Mouse (Mus musculus) hindbrain, embryonic 16.5 days (tissue): Measurements from ENCODE around the gene Ppp2r5d. TPM values are rescaled to one million over a fixed set of nuclear protein-coding genes. Genes with fewer than 3 reads are reported as not detected.

Experiments
- ATAC-seq: fragments of 200-750 bp; cut with Nextera tagmentation; 2 replicates; pipeline ENCODE4 v1.8.0; 2017; ENCODE audit warnings: moderate TSS enrichment, moderate library complexity
- H3K27ac ChIP-seq: fragments of 300-500 bp; sonication (generic); 2 replicates; pipeline ENCODE4 v1.5.1; 2014; ENCODE audit warnings: low read depth, mild to moderate bottlenecking, control low read depth, low read length, moderate library complexity
- H3K27me3 ChIP-seq: fragments of 300-500 bp; sonication (generic); replicated peaks from 2 replicates; pipeline ENCODE4 v1.6.1; 2014; ENCODE audit warnings: low read length; ENCODE audit not compliant: control insufficient read depth, insufficient read depth
- H3K36me3 ChIP-seq: fragments of 300-500 bp; sonication (generic); 2 replicates; pipeline ENCODE4 v1.6.1; 2014; ENCODE audit warnings: mild to moderate bottlenecking, low read length, moderate library complexity, mixed read lengths; ENCODE audit not compliant: control insufficient read depth, insufficient read depth
- H3K4me1 ChIP-seq: fragments of 300-500 bp; sonication (generic); 2 replicates; pipeline ENCODE4 v1.6.1; 2014; ENCODE audit warnings: low read depth, low read length; ENCODE audit not compliant: control insufficient read depth, insufficient read depth
- H3K4me2 ChIP-seq: fragments of 300-500 bp; sonication (generic); 2 replicates; pipeline ENCODE4 v1.6.1; 2014; ENCODE audit warnings: mild to moderate bottlenecking, low read length, control low read depth, moderate library complexity
- H3K4me3 ChIP-seq: fragments of 300-500 bp; sonication (generic); 2 replicates; pipeline ENCODE4 v1.5.1; 2014; ENCODE audit warnings: mild to moderate bottlenecking, low read length, control low read depth, moderate library complexity
- H3K9ac ChIP-seq: fragments of 300-500 bp; sonication (generic); 2 replicates; pipeline ENCODE4 v1.6.1; 2014; ENCODE audit warnings: low read depth, mild to moderate bottlenecking, control low read depth, low read length, moderate library complexity
- H3K9me3 ChIP-seq: fragments of 300-500 bp; sonication (generic); 2 replicates; pipeline ENCODE4 v1.6.1; 2014; ENCODE audit warnings: mild to moderate bottlenecking, low read length, moderate library complexity; ENCODE audit not compliant: control insufficient read depth
- WGBS: fragments of 180-500 bp; shearing (Covaris S2); extraction: QIAGEN DNeasy Blood & Tissue Kit; methylation state at CpG from one replicate; pipeline ENCODE4 v1.1.7; 2014; 5-methylcytosine and 5-hydroxymethylcytosine counted together
- polyA plus RNA-seq: library from polyadenylated mRNA; unstranded; fragments of >200 nt; fragmentation: Nextera tagmentation; extraction: Ambion mirVana; gene quantifications from 2 replicates; pipeline ENCODE4 v1.2.1, GENCODE M21; 2015

Ppp2r5d gene
- polyA plus RNA-seq, 1 experiment from 2014 or later, result 102 TPM

DNA sequence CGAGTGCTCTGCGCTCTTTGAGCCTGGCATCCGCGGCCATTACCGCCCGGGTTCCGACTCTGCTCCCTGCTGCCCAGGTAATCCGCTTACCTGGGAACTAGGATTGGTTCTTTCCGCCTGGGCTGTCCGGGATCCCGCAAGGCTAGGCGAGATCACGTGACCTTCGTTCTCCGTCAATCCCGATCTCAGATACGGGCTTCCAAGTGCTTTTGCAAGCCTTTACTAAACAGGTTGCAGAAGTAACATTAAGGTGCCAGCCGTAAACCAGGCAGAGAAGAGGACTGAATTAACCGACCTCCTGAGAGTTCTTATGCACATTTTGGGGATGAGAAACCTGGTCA is 58.6 kb downstream of the Ppp2r5d start:
- H3K4me2 ChIP-seq, result peak overlapping the region; percentile 94
- H3K27me3 ChIP-seq, result no peaks in the 10 kb centered on the region
- peak overlapping the region; percentile 90 for H3K27ac ChIP-seq
- peaks cover 9% of the 10 kb centered on the region for H3K36me3 ChIP-seq
- H3K4me3 ChIP-seq, result peak overlapping the region; percentile 77
- under 1% methylated on average over 19 of the region's 19 CpGs for whole genome bisulfite sequencing
- H3K4me1 ChIP-seq, result peaks cover 27% of the 10 kb centered on the region
- H3K9me3 ChIP-seq, result no peaks in the 10 kb centered on the region
- peak overlapping the region; percentile 79 for H3K9ac ChIP-seq
- ATAC-seq, result no peak

GRCm38 (mm10) chr17:46645561-46646321 is 59.2 kb downstream of the Ppp2r5d start, which contains the start of the genes Klc4 and Mrpl2:
Gene Klc4, minus strand, starts transcription at chr17:46646022.
Gene Mrpl2, plus strand, starts transcription at chr17:46646229.
- peak within 1 kb of the TSS; percentile 79 for H3K9ac ChIP-seq
- under 1% methylated on average over 53 of the region's 53 CpGs for WGBS
- peak within 1 kb of the TSS; percentile 90 for H3K27ac ChIP-seq
- H3K27me3 ChIP-seq, result no peaks in the 10 kb centered on the region
- H3K4me3 ChIP-seq, result peak within 1 kb of the TSS; percentile 77
- no peaks in the 10 kb centered on the region for H3K9me3 ChIP-seq
- peak; percentile 58 for ATAC-seq
- peaks cover 11% of the 10 kb centered on the region for H3K36me3 ChIP-seq
- H3K4me1 ChIP-seq, result peaks cover 22% of the 10 kb centered on the region
- peak within 1 kb of the TSS; percentile 94 for H3K4me2 ChIP-seq

DNA sequence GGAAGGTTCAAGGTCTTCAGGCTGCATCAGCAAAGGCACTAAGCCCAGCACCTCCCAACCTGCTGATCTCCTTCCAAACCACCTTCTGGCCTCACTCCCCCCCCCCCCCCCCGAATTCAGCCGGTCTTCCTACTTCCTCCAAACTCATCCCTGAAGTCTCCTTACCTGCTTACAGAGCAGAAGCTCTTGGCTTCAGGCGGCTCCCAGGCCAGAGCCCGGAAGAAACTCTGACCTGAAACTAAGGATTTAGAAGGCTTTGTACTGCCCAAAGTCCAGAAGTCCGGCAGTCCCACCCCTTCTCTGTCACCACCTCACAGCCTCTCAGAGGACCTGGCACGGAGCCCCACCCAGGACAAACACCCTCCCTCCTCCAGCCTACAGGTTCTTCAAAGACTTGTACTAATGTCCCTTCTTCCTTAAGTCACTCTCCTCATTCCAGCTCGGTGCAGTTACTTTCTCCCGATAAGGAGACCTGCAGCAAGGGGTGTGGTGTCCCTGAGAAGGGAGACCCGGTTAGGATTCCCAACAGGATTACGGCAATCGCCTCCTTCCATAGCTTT is 59.9 kb downstream of the Ppp2r5d start:
- H3K4me1 ChIP-seq, result peaks cover 22% of the 10 kb centered on the region
- peak overlapping the region; percentile 77 for H3K4me3 ChIP-seq
- H3K27me3 ChIP-seq, result no peaks in the 10 kb centered on the region
- H3K9ac ChIP-seq, result peak overlapping the region; percentile 69
- 11% methylated on average over 9 of the region's 11 CpGs for WGBS
- peak overlapping the region; percentile 64 for H3K27ac ChIP-seq
- no peaks in the 10 kb centered on the region for H3K9me3 ChIP-seq
- H3K4me2 ChIP-seq, result peak overlapping the region; percentile 83
- ATAC-seq, result no peak; the same call in none of the 2 replicates
- H3K36me3 ChIP-seq, result peaks cover 11% of the 10 kb centered on the region

- 91% methylated on average over 12 of the region's 12 CpGs for WGBS
- ATAC-seq, result no peak
Measured at GRCm38 (mm10) chr17:46644152-46644805, 60.6 kb downstream of the Ppp2r5d start.

GRCm38 (mm10) chr17:46642060-46642459 is 62.9 kb downstream of the Ppp2r5d start:
- Histone ChIP-seq H3K4me1 (peaks cover 19% of the 10 kb centered on the region), H3K27me3 (no peaks in the 10 kb centered on the region), H3K4me3 (no peak overlapping the region), H3K27ac (no peak overlapping the region), H3K4me2 (no peak overlapping the region), H3K9me3 (no peaks in the 10 kb centered on the region), H3K9ac (no peak overlapping the region), H3K36me3 (peaks cover 13% of the 10 kb centered on the region)
- 91% methylated on average over 17 of the region's 17 CpGs for WGBS
- ATAC-seq, result no peak

More at GRCm38 (mm10) chr17:46644152-46644805, 60.6 kb downstream of the Ppp2r5d start:
- Histone ChIP-seq H3K36me3 (peaks cover 14% of the 10 kb centered on the region), H3K27me3 (no peaks in the 10 kb centered on the region), H3K4me3 (no peak overlapping the region; the same call in 1 of the 2 replicates), H3K4me1 (peaks cover 19% of the 10 kb centered on the region), H3K9ac (no peak overlapping the region; the same call in 1 of the 2 replicates), H3K27ac (no peak overlapping the region), H3K9me3 (no peaks in the 10 kb centered on the region), H3K4me2 (peak overlapping the region; percentile 83)

- no peak for ATAC-seq
- Histone ChIP-seq H3K27me3 (no peaks in the 10 kb centered on the region), H3K9me3 (no peaks in the 10 kb centered on the region), H3K4me3 (no peak overlapping the region), H3K36me3 (peaks cover 14% of the 10 kb centered on the region), H3K9ac (no peak overlapping the region), H3K4me1 (peaks cover 9% of the 10 kb centered on the region), H3K4me2 (no peak overlapping the region), H3K27ac (no peak overlapping the region)
- WGBS, result 89% methylated on average over 9 of the region's 9 CpGs
Measured at GRCm38 (mm10) chr17:46639929-46640328, 65.0 kb downstream of the Ppp2r5d start.

DNA sequence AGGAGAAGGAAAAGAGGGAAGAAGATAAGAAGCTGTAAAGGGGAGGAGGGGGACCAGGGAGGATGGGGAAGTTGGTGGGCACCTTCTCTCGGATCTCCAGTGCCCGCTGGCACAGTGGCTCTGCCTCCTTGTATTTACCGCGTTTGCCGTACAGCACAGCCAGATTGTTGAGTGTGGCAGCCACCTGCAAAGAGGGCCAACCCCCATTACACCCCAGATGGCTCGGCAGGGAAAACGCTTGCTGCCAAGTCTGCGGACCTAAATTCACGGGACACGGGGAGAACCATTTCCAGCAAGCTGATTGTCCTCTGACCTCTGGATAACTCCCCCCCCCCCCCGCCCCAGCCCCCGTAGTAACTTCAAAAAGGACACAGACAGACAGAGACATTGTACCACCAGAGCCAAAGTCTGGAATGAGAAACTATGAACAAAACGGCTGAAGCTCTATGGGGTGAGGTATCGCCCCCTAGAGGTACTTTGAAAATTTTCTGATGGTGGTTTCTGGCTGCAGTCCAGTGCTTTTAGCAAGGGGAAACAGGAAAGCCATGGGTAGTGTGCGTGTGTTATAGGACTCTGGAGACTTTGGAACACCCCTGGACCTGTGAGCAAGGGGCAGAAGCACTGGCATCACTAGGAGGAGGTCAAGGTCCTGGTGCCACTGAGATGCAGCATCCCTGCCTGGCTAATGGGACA is 67.9 kb downstream of the Ppp2r5d start:
- ATAC-seq, result peak; percentile 64; the same call in 1 of the 2 replicates
- H3K9me3 ChIP-seq, result no peaks in the 10 kb centered on the region
- H3K9ac ChIP-seq, result peak overlapping the region; percentile 32; the same call in 1 of the 2 replicates
- 10% methylated on average over 15 of the region's 15 CpGs for WGBS
- no peaks in the 10 kb centered on the region; the same call in 1 of the 2 replicates for H3K4me1 ChIP-seq
- H3K4me3 ChIP-seq, result no peak overlapping the region
- peak overlapping the region; percentile 36 for H3K4me2 ChIP-seq
- no peak overlapping the region for H3K27ac ChIP-seq
- no peaks in the 10 kb centered on the region for H3K27me3 ChIP-seq
- peaks cover 15% of the 10 kb centered on the region for H3K36me3 ChIP-seq
